Mouse (Mus musculus): ENCODE results near the gene Fam240b. TPM values are rescaled to one million over a fixed set of nuclear protein-coding genes. Genes with fewer than 3 reads are reported as not detected.

The Fam240b gene
- polyA plus RNA-seq, 1 experiment, result not detected

Other genes with a start within 250 kb of the Fam240b start
- gene Cdc14b, start 222.5 kb downstream of the Fam240b start, polyA plus RNA-seq (2012; ENCODE audit: insufficient read depth, insufficient read length, missing spikeins), result 3.1 and 6.9 TPM in 2 replicates
- 58.9 and 62.9 TPM in 2 replicates for gene Aaed1, start 185.1 kb downstream of the Fam240b start, polyA plus RNA-seq (2012; ENCODE audit: insufficient read depth, insufficient read length, missing spikeins)
- gene Ctsl, start 126.9 kb downstream of the Fam240b start, polyA plus RNA-seq (2012; ENCODE audit: insufficient read depth, insufficient read length, missing spikeins), result 155 and 172 TPM in 2 replicates
- 3.3 and 4.5 TPM in 2 replicates for gene Cdk20, start 65.5 kb downstream of the Fam240b start, polyA plus RNA-seq (2012; ENCODE audit: insufficient read depth, insufficient read length, missing spikeins)